Mouse (Mus musculus) lung, postnatal 36 days (tissue): Measurements from ENCODE around the gene Hfe.

Experiments used
- DNase-seq: peaks from one replicate; pipeline ENCODE4 v3.0.0; 2022; ENCODE audit warnings: mixed read lengths

Gene Hfe

GRCm38 (mm10) chr13:23710374-23711089 lies at the start of gene Hfe:
Hfe (minus strand) TSS chr13:23710854.
- DNase-seq, result peak; percentile 72

DNA sequence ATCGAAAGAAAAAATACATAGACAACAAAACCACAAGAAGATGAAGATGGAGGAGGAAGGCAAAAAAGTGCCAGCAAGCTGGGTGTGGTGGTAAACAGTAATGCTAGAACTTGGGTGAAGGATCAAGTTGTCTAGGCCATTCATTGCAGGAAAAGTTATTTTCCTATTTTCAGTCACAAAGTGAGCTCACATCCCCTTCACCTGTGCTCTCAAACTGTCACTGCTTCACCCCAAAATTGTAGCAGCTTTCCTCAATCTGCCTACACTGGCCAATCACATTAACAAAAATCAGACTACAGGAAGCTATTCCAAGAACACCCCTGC lies 49.2 kb upstream of the Hfe start:
- no peak for DNase-seq

DNA sequence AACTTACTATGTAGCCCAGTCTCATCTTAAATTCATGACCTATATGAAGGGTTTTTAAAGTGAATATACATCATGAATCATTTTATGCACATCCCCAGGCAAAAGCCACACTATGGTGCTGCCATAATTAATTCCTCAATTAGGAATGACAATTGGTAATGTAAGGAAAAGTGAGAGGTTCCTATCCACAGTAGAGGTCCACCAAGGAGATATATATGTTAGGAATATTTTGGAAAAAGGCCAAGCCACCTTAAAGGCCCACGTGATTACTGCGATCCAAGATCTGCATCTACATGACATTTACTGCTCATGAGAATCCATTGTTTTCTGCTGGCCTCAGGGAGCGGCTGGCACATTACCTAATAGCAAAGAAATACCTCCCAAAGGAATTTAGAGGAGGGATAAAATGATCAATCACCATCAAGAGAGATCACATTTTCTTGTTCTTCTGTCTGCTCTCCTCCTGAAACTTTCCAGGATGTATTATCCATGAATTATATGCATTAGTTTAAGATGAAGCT lies 48.7 kb upstream of the Hfe start:
- no peak for DNase-seq

DNA sequence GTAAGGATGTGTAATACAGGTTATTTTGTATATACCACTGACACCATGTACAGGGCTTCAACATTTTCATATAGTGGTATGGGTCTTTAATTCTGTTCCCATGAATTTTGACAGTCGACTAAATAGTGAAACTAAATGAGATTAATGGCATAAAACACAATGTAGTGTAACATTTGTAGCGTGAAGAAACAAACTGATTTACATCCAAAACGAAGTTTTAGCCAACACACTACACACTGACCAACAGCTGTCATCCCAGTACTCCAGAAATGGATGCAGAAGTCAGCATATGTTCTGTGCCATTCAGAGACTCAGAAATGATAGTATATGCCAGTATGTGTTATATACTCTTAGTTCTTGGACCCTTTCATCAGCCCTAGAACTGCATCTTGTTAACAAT lies 47.3 kb upstream of the Hfe start:
- DNase-seq, result no peak

DNA sequence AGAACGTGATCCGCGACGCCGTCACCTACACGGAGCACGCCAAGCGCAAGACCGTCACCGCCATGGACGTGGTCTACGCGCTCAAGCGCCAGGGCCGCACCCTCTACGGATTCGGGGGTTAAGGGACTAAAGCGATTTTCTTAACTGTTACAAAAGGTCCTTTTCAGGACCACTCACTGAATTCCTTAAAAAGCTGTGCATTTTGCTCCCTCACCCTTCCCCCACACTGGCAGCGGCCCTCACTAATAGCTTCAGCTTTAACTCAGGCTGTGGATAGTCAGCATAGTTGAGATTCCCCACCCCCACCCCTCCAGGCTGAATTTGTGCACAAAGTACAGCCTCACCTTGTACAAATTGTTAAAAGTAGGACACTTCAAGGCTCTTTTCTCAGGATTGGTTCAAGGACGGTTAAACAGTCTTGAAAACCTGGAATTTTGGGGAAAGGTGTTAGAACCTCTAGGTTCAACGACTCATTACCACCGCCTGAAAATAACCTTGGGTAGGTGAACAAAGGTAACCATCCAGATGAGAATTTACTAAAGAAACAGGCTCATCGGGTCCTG lies 46.6 kb upstream of the Hfe start:
- DNase-seq, result no peak

GRCm38 (mm10) chr13:23756790-23757189 lies 46.1 kb upstream of the Hfe start, which contains the start of gene Hist1h4b:
Hist1h4b (plus strand) TSS chr13:23757013.
- DNase-seq, result peak; percentile 98

DNA sequence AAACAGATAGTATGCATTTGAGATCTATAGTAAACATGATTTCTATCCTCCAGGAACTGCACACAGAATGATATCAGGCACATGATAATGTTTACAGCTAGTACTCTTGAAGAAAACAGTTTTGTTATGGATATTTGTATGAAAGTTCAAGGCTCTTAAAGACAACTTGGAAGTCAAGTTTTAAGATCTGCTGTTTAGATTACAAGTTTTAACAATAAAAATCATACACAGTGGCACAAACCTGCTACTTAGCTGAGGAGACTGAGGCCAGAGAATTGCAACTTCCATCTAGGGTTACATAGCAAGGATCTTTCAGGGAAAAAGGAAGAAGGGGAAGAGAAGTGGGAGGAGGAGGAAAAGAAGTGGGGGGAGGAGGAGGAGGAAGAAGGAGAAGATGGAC lies 44.3 kb upstream of the Hfe start:
- no peak for DNase-seq

GRCm38 (mm10) chr13:23753314-23754078 lies 42.8 kb upstream of the Hfe start:
- no peak for DNase-seq

- no peak for DNase-seq
Measured at GRCm38 (mm10) chr13:23752742-23753172, 42.1 kb upstream of the Hfe start.

- DNase-seq, result peak; percentile 94
Measured at GRCm38 (mm10) chr13:23752067-23752741, 41.5 kb upstream of the Hfe start, which contains the start of gene Hist1h3b. Hist1h3b (plus strand) TSS chr13:23752267.

DNA sequence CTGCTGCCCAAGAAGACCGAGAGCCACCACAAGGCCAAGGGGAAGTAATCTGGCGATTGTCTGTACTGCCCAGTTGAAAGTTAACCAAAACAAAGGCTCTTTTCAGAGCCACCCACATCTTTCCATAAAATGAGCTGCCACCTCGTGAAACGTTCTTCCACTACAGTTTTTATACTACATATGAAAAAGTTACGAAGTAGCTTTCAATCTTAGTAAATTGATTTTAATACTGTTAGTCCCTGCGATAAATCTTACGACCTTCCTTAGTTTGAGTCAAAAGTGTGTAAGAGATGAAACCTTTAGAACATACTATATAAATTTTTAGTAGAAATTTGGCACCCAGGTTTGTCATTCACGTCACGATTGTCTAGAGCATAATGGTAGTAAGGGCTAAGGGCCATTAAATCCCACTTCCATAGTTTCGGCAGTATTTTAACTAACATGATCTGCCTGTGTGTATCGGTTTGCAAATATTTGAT lies 40.9 kb upstream of the Hfe start:
- DNase-seq, result no peak

GRCm38 (mm10) chr13:23750839-23751477 lies 40.3 kb upstream of the Hfe start, which contains the start of gene Hist1h2ab:
Hist1h2ab (plus strand) TSS chr13:23751126.
- DNase-seq, result peak; percentile 59

- no peak for DNase-seq
Measured at GRCm38 (mm10) chr13:23749563-23750121, 39.0 kb upstream of the Hfe start.

GRCm38 (mm10) chr13:23747892-23748288 lies 37.2 kb upstream of the Hfe start:
- no peak for DNase-seq

DNA sequence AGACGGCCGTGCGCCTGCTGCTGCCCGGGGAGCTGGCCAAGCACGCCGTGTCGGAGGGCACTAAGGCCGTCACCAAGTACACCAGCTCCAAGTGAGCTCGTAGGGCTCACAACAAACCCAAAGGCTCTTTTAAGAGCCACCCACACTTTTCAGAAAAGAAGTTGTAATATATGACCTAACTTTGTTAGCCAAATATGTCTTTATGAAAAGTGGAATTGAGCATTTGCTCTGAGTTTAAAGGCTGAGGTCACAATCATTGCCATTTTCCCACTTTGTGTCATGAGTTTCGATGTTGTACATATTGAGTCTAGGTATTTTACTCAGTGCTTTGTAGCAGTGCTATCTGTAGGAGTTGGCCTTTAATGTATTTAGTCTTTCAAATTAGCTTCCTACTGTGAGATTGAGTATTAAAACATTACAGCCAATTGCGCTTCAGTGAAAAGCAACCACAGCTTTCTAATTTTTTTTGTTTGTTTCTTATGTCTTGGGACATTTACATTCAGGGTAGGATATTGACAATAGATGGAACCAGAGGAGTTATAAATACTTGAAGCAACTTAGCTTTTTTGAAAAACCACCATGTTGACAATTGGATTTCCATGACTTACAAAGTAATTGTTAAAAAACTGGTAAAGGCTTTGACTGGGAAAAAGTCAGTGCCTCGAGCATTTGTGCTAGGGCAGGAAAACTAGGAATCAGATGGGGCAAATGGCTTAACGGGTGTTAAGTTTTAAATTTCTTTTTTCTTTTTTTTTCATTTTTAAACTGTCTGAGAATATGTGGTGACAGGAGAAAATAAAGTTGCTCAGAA lies 36.6 kb upstream of the Hfe start:
- no peak for DNase-seq

DNA sequence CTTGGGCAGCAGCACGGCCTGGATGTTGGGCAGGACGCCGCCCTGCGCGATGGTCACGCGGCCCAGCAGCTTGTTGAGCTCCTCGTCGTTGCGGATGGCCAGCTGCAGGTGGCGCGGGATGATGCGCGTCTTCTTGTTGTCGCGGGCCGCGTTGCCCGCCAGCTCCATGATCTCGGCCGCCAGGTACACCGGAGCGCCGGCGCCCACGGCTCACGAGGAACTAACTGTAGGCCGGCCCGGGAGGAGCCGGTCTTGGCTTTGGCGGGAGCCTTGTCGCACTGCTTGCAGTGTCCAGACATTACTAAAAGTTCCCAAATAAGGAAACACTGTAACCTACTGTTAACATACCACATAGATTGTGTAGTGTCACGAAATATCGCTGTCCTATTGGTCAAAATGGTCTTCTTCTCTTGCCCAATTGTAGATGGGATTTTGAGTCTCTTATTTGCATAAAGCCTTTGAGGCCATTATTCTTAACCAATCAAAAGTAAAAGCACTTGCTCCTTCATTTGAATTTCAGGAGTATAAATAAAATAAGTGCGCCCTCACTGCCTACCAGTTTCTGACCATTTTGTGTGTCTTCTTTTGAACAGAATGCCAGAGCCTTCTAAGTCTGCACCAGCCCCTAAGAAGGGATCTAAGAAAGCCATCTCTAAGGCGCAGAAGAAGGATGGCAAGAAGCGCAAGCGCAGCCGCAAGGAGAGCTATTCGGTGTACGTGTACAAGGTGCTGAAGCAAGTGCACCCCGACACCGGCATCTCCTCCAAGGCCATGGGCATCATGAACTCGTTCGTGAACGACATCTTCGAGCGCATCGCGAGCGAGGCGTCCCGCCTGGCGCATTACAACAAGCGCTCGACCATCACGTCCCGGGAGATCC lies 35.8 kb upstream of the Hfe start, which contains the start of gene Hist1h2bb:
TSS of gene Hist1h2bb (plus strand) at position 534 of the 880 bp plus-strand sequence.
- peak; percentile 88 for DNase-seq

- peak; percentile 94 for DNase-seq
Measured at GRCm38 (mm10) chr13:23745381-23746161, 34.9 kb upstream of the Hfe start, which contains the start of gene Hist1h3c. Hist1h3c (minus strand) TSS chr13:23745602.

- no peak for DNase-seq
Measured at GRCm38 (mm10) chr13:23744421-23745380, 34.0 kb upstream of the Hfe start.
